Mouse (Mus musculus) ovary, postnatal 10 days (tissue): ENCODE results near the gene Nrip2.

Source experiments
- DNase-seq: peaks from one replicate; pipeline ENCODE4 v3.0.0; 2022; ENCODE audit warnings: low spot score

Gene Nrip2

DNA sequence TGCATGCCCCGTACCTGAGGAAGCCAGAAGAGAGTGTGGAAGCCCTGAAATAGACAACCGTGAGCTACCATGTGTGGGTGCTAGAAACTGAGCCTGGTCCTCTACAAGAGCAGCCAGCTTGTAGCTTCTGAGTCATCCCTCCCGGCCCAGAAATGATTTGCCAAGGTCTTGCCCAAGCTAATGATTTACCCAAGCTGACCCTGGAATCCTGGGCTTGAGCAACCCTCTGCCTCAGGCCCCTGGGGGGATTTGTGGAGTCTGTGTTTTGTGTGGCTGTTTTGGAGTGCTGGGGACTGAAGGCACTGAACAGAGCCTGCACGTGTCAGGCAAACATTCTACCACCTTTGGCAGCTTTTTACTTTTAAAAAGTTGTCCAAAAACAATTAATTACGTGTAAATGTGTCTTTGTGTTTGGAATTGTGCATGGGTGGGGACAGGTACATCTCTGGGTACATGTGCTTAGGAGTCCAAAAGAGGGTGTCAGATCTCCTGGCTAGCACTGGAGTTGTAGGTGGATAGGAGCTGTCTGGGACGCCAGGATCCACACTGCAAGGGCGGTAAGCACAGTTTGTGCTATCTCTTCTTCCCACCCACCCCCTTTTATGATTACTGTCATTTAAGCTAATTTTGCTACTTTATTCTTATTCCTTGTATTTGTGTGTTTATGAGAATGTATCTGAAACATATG lies 1.4 kb upstream of the Nrip2 start:
- no peak for DNase-seq

DNA sequence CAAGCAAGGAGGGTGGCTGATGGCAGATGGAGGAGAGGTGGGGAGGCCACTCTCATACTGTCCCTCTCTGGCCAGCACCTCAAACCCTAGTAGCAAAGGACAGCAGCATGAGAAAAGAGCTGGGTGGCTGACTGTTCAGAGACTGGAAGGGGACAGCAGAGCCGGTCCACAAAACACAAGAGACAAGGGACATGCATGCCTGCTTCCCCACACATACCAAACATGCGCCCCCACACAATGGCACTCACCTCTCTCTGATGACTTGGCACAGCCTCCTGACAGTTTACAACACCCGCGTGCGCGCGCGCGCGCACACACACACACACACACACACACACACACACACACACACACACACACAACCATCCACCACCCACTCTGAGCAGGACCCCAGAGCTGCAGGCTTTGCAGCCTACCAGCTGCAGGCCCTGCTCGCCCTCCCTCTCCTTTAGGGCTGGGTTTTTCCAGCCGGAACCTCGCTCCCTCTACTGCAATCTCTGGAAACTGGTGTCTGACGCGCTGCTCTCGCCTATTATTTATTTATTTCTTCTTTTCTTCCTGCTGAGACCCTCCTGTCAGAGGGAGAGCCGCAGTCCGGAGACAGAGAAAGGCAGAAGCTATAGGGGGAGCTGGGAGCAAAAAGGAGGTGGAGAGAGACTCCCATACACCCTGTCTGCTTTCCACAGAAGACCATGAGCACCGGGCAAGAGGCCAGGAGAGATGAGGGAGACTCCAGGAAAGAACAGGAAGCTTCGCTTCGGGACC lies 507 bp downstream of the Nrip2 start:
- DNase-seq, result peak; percentile 27

DNA sequence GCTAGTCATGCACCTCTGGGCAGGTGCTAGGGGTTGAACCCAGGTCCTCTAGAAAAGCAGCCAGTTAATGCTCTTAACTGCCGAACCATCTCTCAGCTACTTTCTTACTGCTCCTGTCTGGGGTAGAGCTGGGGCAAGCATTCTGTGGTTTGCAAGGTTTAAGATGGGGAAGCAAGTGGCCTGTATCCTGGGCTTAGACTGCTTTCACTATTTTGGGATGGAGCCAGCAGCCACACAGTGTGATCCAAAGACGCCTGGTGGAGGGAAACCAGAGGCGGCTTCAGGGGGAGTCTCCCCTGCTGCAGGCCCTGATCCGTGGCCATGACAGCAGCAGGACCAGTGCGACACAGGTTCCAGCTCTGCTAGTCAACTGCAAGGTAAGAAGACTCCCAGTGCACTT lies 5.6 kb downstream of the Nrip2 start:
- no peak for DNase-seq

DNA sequence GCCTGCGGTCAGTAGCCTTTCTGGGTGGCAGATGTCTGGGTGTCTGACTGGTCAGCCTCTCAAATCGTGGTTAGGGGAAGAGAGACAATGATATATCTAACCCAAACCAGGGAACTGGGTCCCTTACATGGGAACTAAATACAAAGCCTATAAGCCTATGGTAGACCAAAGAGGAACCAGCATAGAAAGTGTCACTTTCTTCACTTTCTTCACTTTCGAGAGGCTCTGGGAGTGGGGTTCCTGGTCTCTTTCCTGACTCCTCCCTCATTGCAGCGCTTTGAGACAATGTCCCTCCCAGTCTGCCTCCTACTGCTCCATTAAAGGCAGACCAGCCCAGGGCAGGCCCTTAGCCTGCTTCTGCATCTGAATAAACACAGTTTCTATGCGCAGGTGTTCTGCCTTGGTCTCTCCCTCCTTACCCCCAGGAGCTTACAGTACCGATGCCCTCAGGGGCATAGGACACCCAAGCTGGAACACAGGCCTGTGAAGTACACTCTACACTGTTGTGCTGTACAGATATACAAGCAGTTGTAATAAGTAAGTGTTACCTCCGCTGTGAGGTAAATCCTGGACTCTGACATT lies 9.5 kb downstream of the Nrip2 start:
- no peak for DNase-seq

DNA sequence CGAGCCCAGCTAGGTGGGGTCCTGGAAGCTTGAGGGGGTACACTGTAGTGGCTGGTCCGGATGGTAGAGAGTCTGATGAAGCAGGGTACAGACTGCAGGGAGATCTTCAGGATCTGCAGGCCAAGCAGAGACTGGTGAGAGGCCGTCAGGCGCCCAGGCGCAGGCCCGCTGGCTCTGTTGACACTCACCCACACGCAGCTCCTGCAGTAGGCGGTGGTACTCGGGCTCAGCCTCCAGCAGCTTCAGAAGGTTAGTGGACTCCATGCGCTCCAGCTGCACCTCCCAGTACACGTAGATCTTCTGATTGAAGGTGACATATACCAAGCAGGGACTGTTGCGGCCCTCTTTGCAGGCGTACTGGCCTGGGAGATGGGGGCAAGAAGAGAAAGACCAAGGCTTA lies 11.2 kb downstream of the Nrip2 start:
- DNase-seq, result no peak

DNA sequence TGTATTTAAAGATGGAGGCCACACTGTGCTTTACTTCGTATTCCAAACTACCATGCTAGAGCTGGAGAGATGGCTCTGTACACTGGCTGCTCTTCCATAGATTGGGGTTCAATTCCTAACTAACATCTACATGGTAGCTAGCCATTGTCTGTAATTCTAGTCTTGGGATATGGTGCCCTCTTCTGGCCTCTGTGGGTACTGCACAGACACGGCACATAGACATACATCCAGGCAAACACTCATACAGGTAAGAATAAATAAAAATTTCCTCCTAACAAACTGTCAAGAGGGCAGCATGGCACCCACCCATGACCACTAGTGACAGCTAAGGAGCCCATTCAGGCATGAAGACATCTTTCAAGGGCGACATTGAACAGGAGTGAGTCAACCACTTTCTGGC lies 12.0 kb downstream of the Nrip2 start:
- peak; percentile 75 for DNase-seq

DNA sequence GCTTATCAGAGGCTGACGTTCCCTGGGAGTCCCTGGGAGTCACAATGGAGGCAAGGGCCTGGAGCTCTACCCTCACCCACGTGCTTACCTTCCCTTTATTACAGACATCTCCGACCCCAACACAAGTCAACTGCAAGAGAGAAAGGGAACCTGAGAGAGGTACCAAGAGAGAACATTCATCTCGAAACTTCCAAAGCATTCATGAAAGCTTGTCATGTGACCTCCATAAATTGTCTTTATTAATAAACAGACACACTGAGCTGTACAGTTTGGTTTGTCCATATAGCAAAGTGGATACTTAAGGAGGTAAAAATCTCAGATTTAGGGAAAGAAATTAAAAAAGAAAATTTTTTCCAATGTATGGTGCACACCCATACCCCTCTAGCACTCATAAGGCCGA lies 17.1 kb downstream of the Nrip2 start:
- DNase-seq, result no peak

DNA sequence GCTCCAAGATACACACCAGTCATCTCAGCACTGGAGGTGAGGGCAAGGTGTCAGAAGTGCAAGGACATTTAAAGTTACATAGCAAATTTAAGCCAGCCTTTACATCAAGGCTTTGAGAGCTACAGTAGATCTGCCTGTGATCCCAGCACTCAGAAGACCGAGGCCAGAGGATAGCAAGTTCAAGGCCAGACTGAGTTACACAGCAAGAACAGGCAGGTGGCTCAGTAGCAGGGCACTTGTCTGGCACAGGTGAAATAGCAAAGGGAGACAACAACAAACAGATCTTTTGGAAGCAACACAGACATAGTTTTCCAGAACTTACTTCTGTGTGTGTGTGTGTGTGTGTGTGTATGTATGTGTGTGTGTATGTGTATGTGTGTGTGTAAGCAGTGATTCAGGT lies 19.0 kb downstream of the Nrip2 start:
- DNase-seq, result no peak

DNA sequence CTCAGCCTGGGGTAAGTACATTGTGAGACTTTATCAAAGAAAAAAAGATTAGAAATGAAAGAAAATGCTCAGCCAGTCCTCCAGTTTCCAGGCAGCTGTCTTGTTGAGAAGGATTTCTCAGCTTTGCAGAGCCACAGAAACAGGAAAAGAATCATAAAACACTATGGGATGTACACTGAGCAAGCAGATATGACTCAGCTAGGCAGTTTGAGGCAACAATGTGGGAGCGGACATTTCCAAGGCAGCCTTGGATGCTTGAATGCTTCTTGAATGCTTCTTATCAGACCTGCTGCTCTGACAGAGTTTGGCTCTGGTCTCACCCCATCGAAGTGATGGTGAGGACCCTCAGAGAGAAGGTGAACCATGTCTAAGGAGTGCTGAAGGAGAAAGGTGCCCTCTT lies 21.9 kb downstream of the Nrip2 start:
- no peak for DNase-seq

DNA sequence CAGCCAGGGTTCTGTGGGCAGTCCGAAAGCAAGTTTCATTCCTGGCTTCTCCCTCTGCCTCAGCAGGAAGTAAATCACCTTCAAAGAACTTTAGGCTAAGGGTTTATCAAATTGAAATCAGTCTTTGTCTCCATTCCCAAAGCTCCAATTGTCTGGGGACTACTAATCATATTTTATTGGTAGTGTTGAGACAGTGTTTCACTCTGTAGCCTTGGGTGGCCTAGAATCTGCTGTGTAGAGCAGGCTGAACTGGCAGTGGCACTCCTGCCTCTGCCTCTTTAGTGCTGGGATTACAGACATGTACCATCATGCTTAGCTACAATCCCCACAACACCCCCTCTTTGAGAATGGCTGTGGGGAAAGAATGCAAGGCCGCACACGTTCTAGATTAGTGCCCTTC lies 22.4 kb downstream of the Nrip2 start:
- no peak for DNase-seq

DNA sequence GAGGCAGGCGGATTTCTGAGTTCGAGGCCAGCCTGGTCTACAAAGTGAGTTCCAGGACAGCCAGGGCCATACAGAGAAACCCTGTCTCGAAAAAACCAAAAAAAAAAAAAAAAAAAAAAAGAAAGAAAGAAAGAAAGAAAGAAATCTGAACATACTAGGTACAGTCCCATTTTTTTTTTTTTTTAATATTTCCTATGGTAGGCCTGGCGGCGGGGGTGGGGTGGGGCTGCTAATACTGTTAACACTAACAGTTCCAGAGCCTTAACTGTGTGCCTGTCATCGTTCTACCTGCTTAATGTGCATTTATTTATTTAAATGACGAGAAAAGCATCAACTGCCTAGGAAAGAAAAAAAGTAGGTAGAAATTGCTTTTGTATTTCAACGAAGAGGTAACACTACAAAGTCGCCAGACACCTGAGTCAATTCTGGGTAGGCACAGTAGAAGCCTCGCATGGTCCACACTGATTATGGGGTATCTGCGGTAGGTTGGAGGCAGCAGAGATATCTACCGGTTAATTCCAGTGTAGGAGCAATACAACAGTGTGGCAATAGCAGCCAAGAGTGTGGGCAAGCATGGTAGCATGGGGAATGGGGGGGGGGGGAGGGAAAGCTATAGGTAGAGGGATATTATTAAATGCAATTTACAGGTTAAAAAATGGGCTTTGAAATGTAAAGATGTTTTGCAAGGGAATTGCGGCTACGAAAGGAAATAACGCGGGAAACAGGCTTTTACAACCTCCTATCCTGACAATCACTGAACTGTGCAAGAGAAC lies 24.6 kb downstream of the Nrip2 start:
- DNase-seq, result no peak

DNA sequence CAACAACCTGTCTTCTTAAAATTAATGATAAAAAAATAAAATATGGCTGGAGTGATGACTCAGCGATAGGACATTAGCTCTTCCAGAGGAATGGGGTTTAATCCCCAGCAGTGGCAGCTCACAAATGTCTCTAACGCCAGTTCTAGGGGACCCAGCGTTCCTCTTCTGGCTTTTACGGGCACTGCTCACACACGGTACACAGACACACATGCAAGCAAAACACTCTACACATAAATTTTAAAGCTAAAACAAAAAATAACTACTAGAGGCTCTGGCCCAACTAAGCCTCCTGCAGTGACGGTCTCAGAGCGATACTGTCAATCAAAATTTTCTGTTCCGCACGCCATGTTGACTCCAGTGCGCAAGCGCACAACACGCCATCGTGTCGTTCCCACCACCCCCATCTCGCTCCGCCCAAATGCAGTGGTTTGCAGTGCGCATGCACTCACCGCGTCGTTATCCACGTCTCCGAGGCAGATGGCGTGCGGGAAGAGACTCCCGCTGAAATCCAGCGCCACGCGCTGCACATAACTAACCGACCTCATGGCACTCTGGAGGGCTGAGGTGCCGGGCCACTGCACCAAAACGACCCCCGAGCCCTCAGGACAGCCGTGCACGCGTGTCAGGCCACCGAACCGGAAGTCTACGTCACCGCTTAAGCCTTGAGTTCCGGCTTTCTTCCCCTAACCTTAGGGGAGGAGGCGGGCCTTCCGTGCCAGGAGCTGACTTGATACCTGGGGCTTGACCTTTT lies 25.3 kb downstream of the Nrip2 start, which contains the start of gene Itfg2:
Itfg2 (minus strand) TSS at position 663 of the 751 bp plus-strand sequence.
- DNase-seq, result peak; percentile 89

DNA sequence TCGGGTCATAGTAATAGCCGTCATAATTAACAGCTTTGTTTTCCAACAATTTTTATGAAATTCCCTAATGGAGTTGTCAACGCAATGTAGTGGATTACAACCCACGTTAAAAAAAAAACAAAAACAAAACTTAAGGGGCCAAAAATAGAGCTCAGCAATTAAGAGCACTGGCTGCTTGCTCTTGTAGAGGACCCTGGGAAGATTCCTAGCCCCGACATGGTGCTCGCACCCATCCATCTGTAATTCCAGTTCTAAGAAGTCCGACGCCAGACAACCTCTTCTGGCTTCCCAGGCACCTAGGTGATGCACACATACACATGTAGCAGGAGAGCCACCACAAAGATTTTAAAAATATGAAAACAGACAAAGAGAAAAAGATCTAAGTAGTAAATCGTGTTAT lies 25.9 kb downstream of the Nrip2 start:
- no peak for DNase-seq

DNA sequence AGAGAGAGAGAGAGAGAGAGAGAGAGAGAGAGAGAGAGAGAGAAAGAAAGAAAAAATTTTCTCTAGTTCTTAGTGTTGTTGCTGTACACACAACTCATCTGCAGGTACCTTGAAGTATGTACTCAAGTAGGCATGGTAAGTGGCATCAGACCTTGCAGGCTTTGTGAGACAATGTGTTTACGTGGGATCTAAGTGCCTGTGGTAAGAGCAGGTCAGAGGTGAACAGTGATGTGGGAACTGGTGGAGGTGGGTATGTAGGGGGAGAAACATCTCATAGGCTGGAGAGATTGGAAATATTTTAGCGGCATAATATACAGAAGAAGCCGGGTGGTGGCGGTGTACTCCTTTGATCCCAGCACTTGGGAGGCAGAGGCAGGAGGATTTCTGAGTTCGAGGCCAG lies 28.5 kb downstream of the Nrip2 start:
- DNase-seq, result no peak

DNA sequence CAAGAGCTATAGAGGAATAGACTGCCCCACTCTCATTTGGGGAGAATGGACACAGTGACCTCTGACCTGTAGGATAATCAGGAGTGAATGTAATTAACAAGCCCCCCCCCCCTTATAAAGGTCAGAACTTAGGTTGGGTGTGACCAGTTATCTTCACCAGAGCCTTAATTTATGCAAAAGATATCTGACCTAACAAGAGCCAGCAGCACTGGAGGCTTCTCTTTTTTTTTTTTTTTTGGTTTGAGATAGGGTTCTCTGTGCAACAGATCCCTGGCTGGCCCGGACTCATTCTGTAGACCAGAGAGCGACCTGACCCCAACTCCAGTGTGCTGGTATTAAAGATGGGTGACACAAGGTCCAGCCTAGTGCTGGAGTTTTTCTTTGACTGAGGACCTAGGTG lies 30.2 kb downstream of the Nrip2 start:
- DNase-seq, result no peak

DNA sequence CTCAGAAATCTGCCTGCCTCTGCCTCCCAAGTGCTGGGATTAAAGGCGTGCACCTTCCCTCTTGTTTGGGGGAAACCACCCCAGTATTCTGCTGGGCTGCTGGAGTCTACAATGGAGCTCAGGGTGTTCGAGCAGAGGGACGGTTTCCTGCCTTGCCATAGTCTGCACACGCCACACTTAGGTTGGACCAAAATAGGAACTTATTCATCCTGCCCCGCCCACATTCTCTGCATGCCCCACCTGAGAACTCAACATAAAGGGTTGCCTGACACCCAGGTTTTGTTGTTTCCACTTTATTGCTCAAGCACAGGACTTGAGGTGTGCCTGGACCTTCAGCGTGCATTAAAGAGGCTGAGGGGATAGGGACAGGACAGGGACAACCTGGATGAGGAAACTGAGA lies 30.7 kb downstream of the Nrip2 start:
- no peak for DNase-seq

DNA sequence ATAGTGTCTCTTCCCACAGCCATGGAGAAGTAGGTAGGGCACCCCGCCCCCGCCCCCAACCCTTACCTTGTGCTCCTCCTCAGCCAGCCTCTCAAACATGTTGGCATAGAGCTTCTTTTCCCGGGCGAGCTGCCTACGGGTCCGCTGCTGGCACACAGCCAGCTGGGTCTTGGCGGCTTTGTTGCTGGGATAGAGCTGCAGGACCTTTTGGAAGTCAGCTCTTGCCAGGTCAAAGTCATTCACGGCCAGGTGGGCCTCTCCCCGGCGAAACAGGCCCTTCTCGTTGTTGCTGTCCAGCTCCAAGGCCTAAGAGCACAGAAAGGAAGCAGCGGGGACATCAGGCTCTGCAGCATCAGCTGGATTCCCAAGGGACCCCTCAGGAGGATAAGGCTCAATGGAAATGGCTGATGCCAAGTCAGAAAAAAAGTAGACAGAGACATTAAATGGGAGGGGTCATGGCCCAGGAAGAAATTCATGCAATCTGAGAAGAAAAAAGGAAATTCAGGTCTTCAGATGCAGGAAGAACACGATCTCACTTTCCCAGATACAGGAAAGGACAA lies 33.3 kb downstream of the Nrip2 start:
- no peak for DNase-seq

DNA sequence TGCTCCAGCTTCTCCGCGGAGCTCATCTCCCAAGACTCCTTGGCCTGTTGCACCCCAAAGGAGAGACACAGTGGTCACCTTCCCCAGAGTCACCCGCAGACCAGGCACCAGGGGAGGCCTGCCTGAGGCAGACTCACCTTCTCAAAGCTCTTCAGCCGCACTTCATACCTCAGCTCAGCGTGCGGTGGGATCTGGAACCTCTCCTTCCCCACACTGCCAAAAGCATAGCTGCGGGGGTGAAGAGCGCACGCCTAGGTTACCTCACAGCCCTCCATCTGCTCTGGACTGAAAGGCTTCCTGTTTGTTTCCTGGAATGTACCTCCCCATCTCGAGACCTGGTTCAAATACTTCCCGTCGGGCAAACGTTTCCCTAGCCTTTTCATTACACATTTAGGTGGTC lies 34.5 kb downstream of the Nrip2 start:
- no peak for DNase-seq

DNA sequence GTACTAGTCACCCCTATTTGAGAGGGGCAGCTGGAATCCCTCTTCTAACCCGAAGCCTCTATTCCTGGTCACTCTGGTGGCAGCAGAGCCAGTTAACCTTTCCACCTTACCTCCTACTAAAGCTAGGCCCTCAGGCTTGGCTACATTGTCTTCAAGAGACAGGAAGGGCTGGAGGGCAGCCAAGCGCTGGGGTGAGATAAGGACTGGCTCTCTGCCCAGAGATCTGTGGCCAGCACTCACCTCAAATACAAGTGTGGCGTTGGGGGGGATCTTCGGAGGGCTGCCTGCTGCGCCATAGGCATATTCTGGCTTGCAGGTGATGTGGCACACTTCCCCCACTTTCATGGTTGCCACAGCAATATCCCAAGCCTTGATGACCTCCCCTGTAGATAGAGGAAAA lies 36.4 kb downstream of the Nrip2 start:
- no peak for DNase-seq

DNA sequence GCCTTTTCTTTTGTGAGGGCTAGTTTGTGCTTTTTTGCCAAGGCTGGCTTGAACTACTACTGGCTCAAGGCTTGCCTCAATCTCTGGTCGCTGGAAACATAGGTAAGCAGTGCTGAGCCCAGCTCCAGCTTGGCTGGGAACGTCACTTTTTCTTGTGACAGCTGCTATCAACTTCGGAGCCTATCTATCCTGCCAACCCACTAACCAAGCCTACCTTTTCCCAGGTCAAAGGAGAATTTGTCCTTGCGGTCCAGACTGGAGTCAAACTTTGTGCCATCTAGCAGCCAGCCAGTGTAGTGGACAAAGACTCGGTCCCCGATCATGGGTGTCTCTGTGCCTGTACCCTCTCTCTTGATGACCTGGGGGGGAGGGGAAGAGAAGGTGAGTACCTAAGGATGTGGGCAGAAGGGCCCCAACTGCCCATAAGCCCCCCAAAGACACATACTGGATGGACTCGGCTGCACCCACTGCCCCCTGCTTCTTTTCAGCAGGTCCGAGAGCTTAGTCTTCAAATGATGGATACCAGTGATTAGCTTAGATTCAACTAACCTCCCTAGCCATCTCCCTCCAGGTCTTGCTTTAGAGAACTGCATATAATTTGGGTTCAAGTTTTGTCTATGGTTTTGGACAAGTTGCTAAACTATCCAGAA lies 37.4 kb downstream of the Nrip2 start:
- DNase-seq, result no peak

DNA sequence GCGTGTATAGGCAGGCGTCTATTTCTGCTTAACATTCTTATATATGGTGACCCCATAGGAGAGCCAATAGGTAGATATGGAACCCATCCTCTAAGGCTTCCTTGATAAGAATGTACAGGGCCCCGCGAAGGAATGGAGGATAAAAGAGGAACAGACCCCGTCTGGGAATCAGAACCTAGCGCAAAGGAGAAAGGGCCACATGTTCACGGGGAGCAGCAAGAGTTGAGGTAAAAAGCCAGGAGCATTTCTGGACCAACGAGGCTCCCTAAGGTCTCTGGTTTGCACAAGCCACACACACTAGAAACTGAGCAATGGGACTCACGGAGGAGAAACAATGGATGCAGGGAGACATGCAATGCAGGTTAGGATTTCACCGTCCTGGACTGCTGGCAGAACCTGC lies 38.2 kb downstream of the Nrip2 start:
- DNase-seq, result no peak
